Mouse (Mus musculus) embryonic facial prominence, embryonic 15.5 days (tissue): ENCODE data around the gene Prr36. TPM values are rescaled to one million over a fixed set of nuclear protein-coding genes. Genes with fewer than 3 reads are reported as not detected.

ENCODE experiments used
- ATAC-seq: fragments of 200-750 bp; cut with Nextera tagmentation; 2 replicates; pipeline ENCODE4 v1.8.0; 2017; ENCODE audit warnings: low read depth, moderate TSS enrichment; ENCODE audit not compliant: insufficient number of reproducible peaks, low FRiP score, low TSS enrichment
- H3K27ac ChIP-seq: fragments of 300-500 bp; sonication (generic); replicated peaks from 2 replicates; pipeline ENCODE4 v1.5.1; 2015; ENCODE audit warnings: mild to moderate bottlenecking, inconsistent platforms
- H3K27me3 ChIP-seq: fragments of 300-500 bp; sonication (generic); 2 replicates; pipeline ENCODE4 v1.6.1; 2015; ENCODE audit warnings: inconsistent platforms
- H3K36me3 ChIP-seq: fragments of 300-500 bp; sonication (generic); 2 replicates; pipeline ENCODE4 v1.6.1; 2015; ENCODE audit warnings: mild to moderate bottlenecking, inconsistent platforms
- H3K4me1 ChIP-seq: fragments of 300-500 bp; sonication (generic); 2 replicates; pipeline ENCODE4 v1.6.1; 2015; ENCODE audit warnings: inconsistent platforms
- H3K4me2 ChIP-seq: fragments of 300-500 bp; sonication (generic); replicated peaks from 2 replicates; pipeline ENCODE4 v1.6.1; 2015; ENCODE audit warnings: mild to moderate bottlenecking, inconsistent platforms
- H3K4me3 ChIP-seq: fragments of 300-500 bp; sonication (generic); replicated peaks from 2 replicates; pipeline ENCODE4 v1.5.1; 2015; ENCODE audit warnings: mild to moderate bottlenecking, inconsistent platforms
- H3K9ac ChIP-seq: fragments of 300-500 bp; sonication (generic); 2 replicates; pipeline ENCODE4 v1.6.1; 2015; ENCODE audit warnings: inconsistent platforms
- H3K9me3 ChIP-seq: fragments of 300-500 bp; sonication (generic); replicated peaks from 2 replicates; pipeline ENCODE4 v1.6.1; 2016; ENCODE audit warnings: inconsistent platforms
- WGBS: fragments of 180-500 bp; shearing (Covaris S2); methylation state at CpG from one replicate; pipeline ENCODE4 v1.1.7; 2015; 5-methylcytosine and 5-hydroxymethylcytosine counted together
- polyA plus RNA-seq: library from polyadenylated mRNA; unstranded; fragments of >200 nt; fragmentation: Nextera tagmentation; extraction: Ambion mirVana; gene quantifications from 2 replicates; pipeline ENCODE4 v1.2.1, GENCODE M21; 2015

Gene Prr36
- polyA plus RNA-seq, 1 experiment from 2014 or later = 1.9 TPM

- ATAC-seq = peak; percentile 99
- H3K27ac ChIP-seq = peak within 1 kb of the TSS; percentile 30; the same call in 1 of the 2 replicates
- peak within 1 kb of the TSS; percentile 67 for H3K9ac ChIP-seq
- peak within 1 kb of the TSS; percentile 77 for H3K4me2 ChIP-seq
- peak within 1 kb of the TSS; percentile 78 for H3K4me3 ChIP-seq
- H3K4me1 ChIP-seq = peaks cover 11% of the 10 kb centered on the region; the same call in 1 of the 2 replicates
- no peaks in the 10 kb centered on the region for H3K36me3 ChIP-seq
- H3K9me3 ChIP-seq = no peaks in the 10 kb centered on the region
- H3K27me3 ChIP-seq = no peaks in the 10 kb centered on the region
- under 1% methylated on average over 43 of the region's 51 CpGs for WGBS
Observed at GRCm38 (mm10) chr8:4165852-4166751, 51.2 kb downstream of the Prr36 start, which contains the start of gene Evi5l. Evi5l (plus strand) TSS chr8:4166567.

- H3K27ac ChIP-seq = peak overlapping the region; percentile 30; the same call in 1 of the 2 replicates
- H3K4me2 ChIP-seq = peak overlapping the region; percentile 58
Observed at GRCm38 (mm10) chr8:4165176-4165851, 51.9 kb downstream of the Prr36 start.

GRCm38 (mm10) chr8:4162786-4163185 is 54.5 kb downstream of the Prr36 start:
- Histone ChIP-seq H3K4me2 (no peak overlapping the region), H3K4me1 (peaks cover 11% of the 10 kb centered on the region; the same call in 1 of the 2 replicates), H3K27me3 (no peaks in the 10 kb centered on the region), H3K9me3 (no peaks in the 10 kb centered on the region), H3K27ac (no peak overlapping the region), H3K4me3 (no peak overlapping the region), H3K36me3 (no peaks in the 10 kb centered on the region), H3K9ac (no peak overlapping the region)
- no peak for ATAC-seq
- WGBS = 60% methylated on average over 4 of the region's 4 CpGs

More at GRCm38 (mm10) chr8:4165176-4165851, 51.9 kb downstream of the Prr36 start:
- peak overlapping the region; percentile 78 for H3K4me3 ChIP-seq
- no peak for ATAC-seq
- no peaks in the 10 kb centered on the region for H3K27me3 ChIP-seq
- 0 out of 2 replicates have a peak overlapping the region, but pooled peaks have one; percentile 21 for H3K9ac ChIP-seq
- peaks cover 11% of the 10 kb centered on the region; the same call in 1 of the 2 replicates for H3K4me1 ChIP-seq
- WGBS = 8% methylated on average over 13 of the region's 13 CpGs
- no peaks in the 10 kb centered on the region for H3K36me3 ChIP-seq
- H3K9me3 ChIP-seq = no peaks in the 10 kb centered on the region

Other genes with a start within 250 kb of the Prr36 start
- gene Cd209f, start 111.6 kb downstream of the Prr36 start, polyA plus RNA-seq = not detected in 2 replicates
- gene Cd209g, start 83.4 kb downstream of the Prr36 start, polyA plus RNA-seq = not detected in 2 replicates
- gene Evi5l, start 50.9 kb downstream of the Prr36 start, polyA plus RNA-seq = 26.9 and 31.7 TPM in 2 replicates
- 3.2 and 3.5 TPM in 2 replicates for gene Lrrc8e, start 9.4 kb upstream of the Prr36 start, polyA plus RNA-seq
- 31.8 and 34.2 TPM in 2 replicates for gene Map2k7, start 21.3 kb upstream of the Prr36 start, polyA plus RNA-seq
- gene Gm49320, start 21.4 kb upstream of the Prr36 start, polyA plus RNA-seq = 1.1 and 1.4 TPM in 2 replicates
- gene Tgfbr3l, start 30.8 kb upstream of the Prr36 start, polyA plus RNA-seq = 3.6 and 4.2 TPM in 2 replicates
- 58.6 and 59.9 TPM in 2 replicates for gene Snapc2, start 35.6 kb upstream of the Prr36 start, polyA plus RNA-seq
- gene Ctxn1, start 41.8 kb upstream of the Prr36 start, polyA plus RNA-seq = 72.7 and 80.3 TPM in 2 replicates
- 56.7 and 62.4 TPM in 2 replicates for gene Timm44, start 58.5 kb upstream of the Prr36 start, polyA plus RNA-seq
- gene Ccl25, start 107.8 kb upstream of the Prr36 start, polyA plus RNA-seq = 14.8 and 16.8 TPM in 2 replicates
- 209 and 213 TPM in 2 replicates for gene Elavl1, start 108.0 kb upstream of the Prr36 start, polyA plus RNA-seq